Mouse (Mus musculus): ENCODE data around the gene S100a5. TPM values are rescaled to one million over a fixed set of nuclear protein-coding genes. Genes with fewer than 3 reads are reported as not detected.

The S100a5 gene
- polyA plus RNA-seq, 1 experiment from 2014 or later, result not detected

DNA sequence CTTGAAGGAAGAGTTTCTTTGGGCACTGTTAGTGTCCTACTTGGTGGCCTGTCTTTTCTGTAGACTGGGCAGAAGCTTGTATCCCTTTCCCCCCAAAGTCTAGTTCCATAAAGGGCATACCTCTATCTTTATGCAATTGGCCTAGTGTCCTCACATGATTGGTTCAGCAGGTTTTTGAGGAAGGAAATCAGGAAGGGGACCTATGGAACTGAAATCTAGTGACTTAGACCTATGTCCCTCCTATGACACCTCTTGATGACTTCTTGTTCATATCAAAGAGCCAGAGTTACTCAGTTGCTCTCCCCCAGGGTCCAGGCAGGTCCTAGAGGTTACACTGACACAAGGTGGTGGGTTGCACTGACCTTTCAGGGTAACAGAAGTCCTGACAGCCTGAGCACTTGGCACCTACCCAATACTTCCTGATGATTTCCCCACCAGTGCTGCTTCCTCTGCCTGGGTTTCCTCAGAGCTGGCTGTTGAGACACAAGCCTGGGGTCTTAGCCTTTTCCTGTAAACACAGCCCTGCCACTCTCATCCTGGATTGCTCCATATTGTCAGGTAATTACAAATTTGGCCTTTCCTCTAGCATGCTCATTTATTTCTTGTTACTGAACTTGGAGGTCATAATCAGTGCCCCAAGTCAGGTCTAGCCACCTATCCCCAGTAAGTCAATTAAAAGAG, 51.2 kb downstream of the S100a5 start:
- H3K4me2 ChIP-seq (replicated peaks), result no peak overlapping the region
- no peaks in the 10 kb centered on the region for H3K36me3 ChIP-seq
- H3K9ac ChIP-seq (replicated peaks), result no peak overlapping the region
- no peak for ATAC-seq (ENCODE audit: low FRiP score, low read depth)
- no peak overlapping the region for H3K4me3 ChIP-seq
- no peaks in the 10 kb centered on the region for H3K4me1 ChIP-seq
- no peaks in the 10 kb centered on the region for H3K9me3 ChIP-seq
- H3K27me3 ChIP-seq, result no peaks in the 10 kb centered on the region
- no peak overlapping the region for H3K27ac ChIP-seq (replicated peaks)

Other genes starting within 250 kb of the S100a5 start
- 15.8 and 22.0 TPM in 2 replicates for gene Slc27a3, start 218.6 kb upstream of the S100a5 start, polyA plus RNA-seq (2016; fragmentation: Nextera tagmentation; extraction: Ambion mirVana)
- 42.4 and 44.3 TPM in 2 replicates for gene Ints3, start 174.9 kb upstream of the S100a5 start, polyA plus RNA-seq (2016; fragmentation: Nextera tagmentation; extraction: Ambion mirVana)
- gene Npr1, start 142.7 kb upstream of the S100a5 start, polyA plus RNA-seq (2016; fragmentation: Nextera tagmentation; extraction: Ambion mirVana), result 2.5 and 2.6 TPM in 2 replicates
- gene Ilf2, start 132.4 kb upstream of the S100a5 start, polyA plus RNA-seq (2016; fragmentation: Nextera tagmentation; extraction: Ambion mirVana), result 319 and 328 TPM in 2 replicates
- gene Snapin, start 117.5 kb upstream of the S100a5 start, polyA plus RNA-seq (2016; fragmentation: Nextera tagmentation; extraction: Ambion mirVana), result 78.4 and 79.8 TPM in 2 replicates
- 220 and 221 TPM in 2 replicates for gene Chtop, start 99.0 kb upstream of the S100a5 start, polyA plus RNA-seq (2016; fragmentation: Nextera tagmentation; extraction: Ambion mirVana)
- gene S100a1, start 94.1 kb upstream of the S100a5 start, polyA plus RNA-seq (2016; fragmentation: Nextera tagmentation; extraction: Ambion mirVana), result 4.5 and 6.4 TPM in 2 replicates
- 12.1 TPM in 2 replicates for gene S100a13, start 94.1 kb upstream of the S100a5 start, polyA plus RNA-seq (2016; fragmentation: Nextera tagmentation; extraction: Ambion mirVana)
- gene S100a14, start 81.7 kb upstream of the S100a5 start, polyA plus RNA-seq (2016; fragmentation: Nextera tagmentation; extraction: Ambion mirVana), result not detected in 2 replicates
- gene S100a16, start 71.3 kb upstream of the S100a5 start, polyA plus RNA-seq (2016; fragmentation: Nextera tagmentation; extraction: Ambion mirVana), result 33.5 and 41.9 TPM in 2 replicates
- gene S100a3, start 47.9 kb upstream of the S100a5 start, polyA plus RNA-seq (2016; fragmentation: Nextera tagmentation; extraction: Ambion mirVana), result not detected in 2 replicates
- gene S100a2, start 18.3 kb upstream of the S100a5 start, polyA plus RNA-seq (2016; fragmentation: Nextera tagmentation; extraction: Ambion mirVana), result not detected in 2 replicates
- gene Gm42674, start 6.6 kb upstream of the S100a5 start, polyA plus RNA-seq (2016; fragmentation: Nextera tagmentation; extraction: Ambion mirVana), result not detected in 2 replicates
- 1.4 and 1.7 TPM in 2 replicates for gene S100a4, start 4.8 kb upstream of the S100a5 start, polyA plus RNA-seq (2016; fragmentation: Nextera tagmentation; extraction: Ambion mirVana)
- gene S100a6, start 4.4 kb downstream of the S100a5 start, polyA plus RNA-seq (2016; fragmentation: Nextera tagmentation; extraction: Ambion mirVana), result 23.8 and 28.5 TPM in 2 replicates
- 0.14 TPM in 1 of 2 replicates, not detected in the other for gene S100a7a, start 45.5 kb downstream of the S100a5 start, polyA plus RNA-seq (2016; fragmentation: Nextera tagmentation; extraction: Ambion mirVana)
- gene S100a8, start 60.5 kb downstream of the S100a5 start, polyA plus RNA-seq (2016; fragmentation: Nextera tagmentation; extraction: Ambion mirVana), result 5.7 and 12.9 TPM in 2 replicates
- 4.1 and 7.5 TPM in 2 replicates for gene S100a9, start 87.2 kb downstream of the S100a5 start, polyA plus RNA-seq (2016; fragmentation: Nextera tagmentation; extraction: Ambion mirVana)
- gene Pglyrp4, start 118.4 kb downstream of the S100a5 start, polyA plus RNA-seq (2016; fragmentation: Nextera tagmentation; extraction: Ambion mirVana), result not detected in 2 replicates
- gene Gm5849, start 169.4 kb downstream of the S100a5 start, polyA plus RNA-seq (2016; fragmentation: Nextera tagmentation; extraction: Ambion mirVana), result not detected in 2 replicates